ENCODE assay signal across 13 mouse cellular contexts in the genomic region with DNA sequence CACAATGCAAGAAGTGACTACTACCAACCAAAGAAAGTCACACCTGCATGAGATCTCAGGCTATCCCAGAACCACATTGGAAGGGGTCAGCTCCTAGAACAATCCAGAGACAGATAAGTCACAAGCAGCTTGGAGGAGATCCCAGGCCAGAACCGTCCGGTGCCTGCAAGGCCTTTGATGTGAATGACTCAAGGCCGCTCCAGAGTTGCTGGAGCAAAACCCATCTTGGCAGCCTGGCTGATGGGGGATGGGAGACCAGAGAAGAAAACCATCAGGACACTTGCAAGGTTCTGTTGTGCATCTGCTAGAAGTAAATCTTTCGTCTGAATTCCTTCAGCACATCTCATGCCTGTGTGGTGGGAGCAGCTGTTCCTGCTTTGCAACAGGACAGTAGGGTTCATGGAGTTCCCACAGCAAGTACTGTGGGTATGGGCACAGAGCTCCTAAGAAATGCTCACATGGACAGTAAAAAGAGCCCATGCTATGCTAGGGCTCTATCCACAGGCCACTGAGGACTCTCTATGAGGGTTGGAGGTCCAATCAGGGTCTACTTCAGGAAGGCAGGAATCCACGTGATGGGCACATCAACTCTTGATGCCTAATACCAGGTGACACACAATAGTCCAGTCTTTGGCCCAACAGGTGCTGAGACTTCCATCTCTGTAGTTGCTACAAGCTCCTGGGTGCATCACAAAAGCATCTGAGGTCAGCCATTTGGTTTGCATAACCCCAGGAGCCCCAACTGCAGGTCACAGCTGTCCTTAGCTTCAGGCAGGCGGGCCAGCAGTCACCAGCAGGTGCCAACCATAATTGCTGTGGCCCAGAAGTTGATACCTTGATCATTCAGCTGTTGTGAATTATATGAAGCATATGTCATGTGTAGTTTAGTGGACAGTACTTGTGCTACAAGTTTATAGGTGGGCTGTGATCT. TPM values are rescaled to one million over a fixed set of nuclear protein-coding genes. Genes with fewer than 3 reads are reported as not detected.
DNase-seq lines count a peak whose midpoint lies in the region; ATAC-seq and TF ChIP-seq lines count a peak whose summit lies in the region.
"Had no signal": no experiment of that assay in that cellular context is flagged by ENCODE, and none has a peak within 500 bp of the region (broad histone marks: within the 10 kb centered on the region; RNA-seq: fewer than 3 reads in every experiment).

No protein-coding gene starts in this region.

- no peaks in the 10 kb centered on the region; the same call in 1 of the 2 replicates for H3K4me1 ChIP-seq in lung, postnatal 0 days (ENCODE audit: insufficient read depth, low read depth, low read length)

- H3K36me3 ChIP-seq in lung, postnatal 0 days (ENCODE audit: insufficient read depth, low read length) = no peaks in the 10 kb centered on the region
- H3K36me3 ChIP-seq: heart, embryonic 12.5 days had no signal

- DNase-seq in urinary bladder, postnatal 14 days (ENCODE audit: low spot score) = peak; percentile 53
- no peak for DNase-seq in urinary bladder, postnatal 25 days (ENCODE audit: low spot score)
- peak; percentile 85 for DNase-seq in adrenal gland, adult 2 months
- DNase-seq in lung, postnatal 0 days (ENCODE audit: low spot score) = peak; percentile 56
- peak; percentile 59 for DNase-seq in testis, postnatal 14 days (ENCODE audit: low spot score)
- DNase-seq in right cerebral cortex, adult 2 months (ENCODE audit: low spot score in 2 of 2) = no peak
- no peak for DNase-seq in right cerebral cortex, postnatal 14 days
- no peak for DNase-seq in retina, embryonic 14.5 days (ENCODE audit: low spot score)
- DNase-seq: kidney, adult 11 months; liver; right cerebral cortex, postnatal 25 days had no signal

- 66% methylated on average over 6 of the region's 6 CpGs for WGBS in lung, postnatal 0 days

- no peak for TF ChIP-seq CTCF in lung, postnatal 0 days (IDR thresholded peaks at IDR 0.05)

- H3K4me2 ChIP-seq in lung, postnatal 0 days (replicated peaks; ENCODE audit: low read depth, low read length) = no peak overlapping the region
- H3K4me2 ChIP-seq: heart, embryonic 12.5 days had no signal

- no peak overlapping the region for H3K4me3 ChIP-seq in lung, postnatal 0 days (ENCODE audit: low read depth, low read length)
- H3K4me3 ChIP-seq: heart, embryonic 12.5 days had no signal

- H3K27me3 ChIP-seq in lung, postnatal 0 days (replicated peaks; ENCODE audit: insufficient read depth, low read length) = no peaks in the 10 kb centered on the region
- H3K27me3 ChIP-seq: heart, embryonic 12.5 days had no signal

- no peaks in the 10 kb centered on the region for H3K9me3 ChIP-seq in lung, postnatal 0 days (ENCODE audit: low read length)
- H3K9me3 ChIP-seq: heart, embryonic 12.5 days had no signal

- no peak overlapping the region for H3K27ac ChIP-seq in lung, postnatal 0 days (ENCODE audit: low read length)

- ATAC-seq in lung, postnatal 0 days = peak; percentile 67
- ATAC-seq: activated CD4-positive, CD25-positive, alpha-beta regulatory T cell, adult 4 months had no signal

- TF ChIP-seq EP300 in lung, postnatal 0 days (IDR thresholded peaks at IDR 0.05) = peak; percentile 10; the same call in 1 of the 2 replicates

- H3K9ac ChIP-seq in lung, postnatal 0 days (replicated peaks; ENCODE audit: low read depth) = no peak overlapping the region
- H3K9ac ChIP-seq: heart, embryonic 12.5 days had no signal

RNA-seq across cellular contexts. Expression of gene Mef2a, which starts 12.5 kb away (rescaled TPM):
- total RNA-seq in adrenal gland, adult 2 months (2021) = 10 to 100 TPM; 49.3 to 60.3 TPM
- polyA plus RNA-seq in adrenal gland, adult 2 months (2012; rRNA removed) = 24.0 and 28.8 TPM in 2 replicates
- 59.4 and 73.6 TPM in 2 replicates for polyA plus RNA-seq in lung, postnatal 0 days (2015; fragmentation: Nextera tagmentation; extraction: Ambion mirVana)

Comparison
In these comparisons a context has a peak if more than half of its experiments do, and no peak if none do; other contexts are left out.
1. DNase-seq: peak in urinary bladder, postnatal 14 days (single experiment), adrenal gland, adult 2 months (single experiment), lung, postnatal 0 days (single experiment) and testis, postnatal 14 days (single experiment); none in urinary bladder, postnatal 25 days (single experiment), right cerebral cortex, adult 2 months (0 of 2), right cerebral cortex, postnatal 14 days (single experiment) and retina, embryonic 14.5 days (single experiment).